Mouse (Mus musculus) bone marrow, adult 2 months (tissue): Measurements from ENCODE around the gene Pacsin3. TPM values are rescaled to one million over a fixed set of nuclear protein-coding genes. Genes with fewer than 3 reads are reported as not detected.

Experiments used
- H3K27ac ChIP-seq: fragments of 200-500 bp; 2 replicates; pipeline ENCODE4 v1.5.1; 2012; ENCODE audit warnings: low read depth, mild to moderate bottlenecking, control low read depth, inconsistent platforms, low read length; ENCODE audit not compliant: control insufficient read depth, poor library complexity, insufficient read depth
- H3K4me1 ChIP-seq: fragments of 200-500 bp; 2 replicates; pipeline ENCODE4 v1.6.1; 2011; ENCODE audit warnings: low read length; ENCODE audit not compliant: control insufficient read depth, insufficient read depth
- H3K4me3 ChIP-seq: fragments of 200-500 bp; replicated peaks from 2 replicates; pipeline ENCODE3; 2011; ENCODE audit warnings: mild to moderate bottlenecking, low read depth, low read length, control low read depth; ENCODE audit not compliant: control insufficient read depth
- CTCF ChIP-seq: fragments of 200-500 bp; IDR thresholded peaks from 2 replicates; pipeline ENCODE4 v1.5.1; 2011; ENCODE audit warnings: low read length, control low read depth; ENCODE audit not compliant: control insufficient read depth, insufficient read depth
- POLR2A ChIP-seq: fragments of 200-500 bp; IDR thresholded peaks from 2 replicates; pipeline ENCODE4 v1.6.1; 2011; ENCODE audit warnings: low read depth, mild to moderate bottlenecking, control low read depth, low read length, borderline replicate concordance; ENCODE audit not compliant: control insufficient read depth
- WGBS: fragments of 180-500 bp; shearing (Covaris S2); methylation state at CpG from one replicate; pipeline ENCODE4 v1.1.7; 2018; 5-methylcytosine and 5-hydroxymethylcytosine counted together
- polyA plus RNA-seq: library from polyadenylated mRNA; stranded (reverse); fragments of >200 nt; gene quantifications from 2 replicates; pipeline ENCODE4 v1.2.4, GENCODE M21; 2011; ENCODE audit warnings: low replicate concordance; ENCODE audit not compliant: missing spikeins, insufficient read depth, insufficient read length

Gene Pacsin3
- polyA plus RNA-seq, 1 experiment: 6.7 TPM

GRCm38 (mm10) chr2:91268706-91269105 lies 13.0 kb downstream of the Pacsin3 start:
- Histone ChIP-seq H3K4me1 (peaks cover 2% of the 10 kb centered on the region; the same call in 1 of the 2 replicates), H3K4me3 (no peak overlapping the region), H3K27ac (no peak overlapping the region)
- 86% methylated on average over 2 of the region's 2 CpGs for WGBS
- TF ChIP-seq CTCF: no peak
- no peak for TF ChIP-seq POLR2A

GRCm38 (mm10) chr2:91269687-91270133 lies 14.0 kb downstream of the Pacsin3 start:
- WGBS: 87% methylated on average over 8 of the region's 8 CpGs
- TF ChIP-seq POLR2A (no peak), CTCF (no peak)
- Histone ChIP-seq H3K27ac (no peak overlapping the region), H3K4me1 (peaks cover 2% of the 10 kb centered on the region; the same call in 1 of the 2 replicates), H3K4me3 (no peak overlapping the region)

- Histone ChIP-seq H3K27ac (no peak overlapping the region), H3K4me3 (no peak overlapping the region), H3K4me1 (no peaks in the 10 kb centered on the region)
- TF ChIP-seq CTCF: peak; percentile 29; the same call in 1 of the 2 replicates
- no peak for TF ChIP-seq POLR2A
- 70% methylated on average over 10 of the region's 10 CpGs for WGBS
These were observed 23.1 kb downstream of the Pacsin3 start for GRCm38 (mm10) chr2:91278749-91279371.

GRCm38 (mm10) chr2:91279372-91279755 lies 23.6 kb downstream of the Pacsin3 start:
- no peak overlapping the region for H3K4me3 ChIP-seq
- no peak overlapping the region for H3K27ac ChIP-seq
- TF ChIP-seq CTCF (no peak), POLR2A (no peak)
- no peaks in the 10 kb centered on the region for H3K4me1 ChIP-seq
- 68% methylated on average over 2 of the region's 2 CpGs for WGBS

GRCm38 (mm10) chr2:91281366-91281765 lies 25.6 kb downstream of the Pacsin3 start:
- no peaks in the 10 kb centered on the region for H3K4me1 ChIP-seq
- TF ChIP-seq CTCF: no peak
- TF ChIP-seq POLR2A: no peak
- no peak overlapping the region for H3K27ac ChIP-seq
- WGBS: 84% methylated on average over 5 of the region's 5 CpGs
- no peak overlapping the region for H3K4me3 ChIP-seq

- 48% methylated on average over 3 of the region's 3 CpGs for WGBS
- TF ChIP-seq POLR2A (no peak), CTCF (no peak)
- Histone ChIP-seq H3K4me3 (no peak overlapping the region), H3K27ac (no peak overlapping the region), H3K4me1 (no peaks in the 10 kb centered on the region)
These were observed 28.2 kb downstream of the Pacsin3 start for GRCm38 (mm10) chr2:91283972-91284371.

GRCm38 (mm10) chr2:91284375-91285199 lies 28.8 kb downstream of the Pacsin3 start:
- H3K4me1 ChIP-seq: no peaks in the 10 kb centered on the region
- 50% methylated on average over 13 of the region's 13 CpGs for WGBS
- H3K27ac ChIP-seq: no peak overlapping the region
- TF ChIP-seq CTCF: no peak
- no peak for TF ChIP-seq POLR2A
- no peak overlapping the region for H3K4me3 ChIP-seq

GRCm38 (mm10) chr2:91285885-91286505 lies 30.2 kb downstream of the Pacsin3 start:
- TF ChIP-seq POLR2A (no peak), CTCF (peak; percentile 92)
- H3K4me1 ChIP-seq: no peaks in the 10 kb centered on the region
- 18% methylated on average over 7 of the region's 7 CpGs for WGBS
- no peak overlapping the region for H3K4me3 ChIP-seq
- H3K27ac ChIP-seq: no peak overlapping the region
